Mouse (Mus musculus) adrenal gland, adult (tissue): ENCODE results near the gene Vps53.
A peak's percentile ranks its signal among the peaks of the same experiment; 100 is the strongest.

ENCODE experiments used
- DNase-seq, 2 experiments: peaks; one replicate each; pipeline ENCODE4 v3.0.0; 2022 to 2023; ENCODE audit warnings: low spot score in 1 of 2; ENCODE audit not compliant: inconsistent age in 2 of 2

Gene Vps53

DNA sequence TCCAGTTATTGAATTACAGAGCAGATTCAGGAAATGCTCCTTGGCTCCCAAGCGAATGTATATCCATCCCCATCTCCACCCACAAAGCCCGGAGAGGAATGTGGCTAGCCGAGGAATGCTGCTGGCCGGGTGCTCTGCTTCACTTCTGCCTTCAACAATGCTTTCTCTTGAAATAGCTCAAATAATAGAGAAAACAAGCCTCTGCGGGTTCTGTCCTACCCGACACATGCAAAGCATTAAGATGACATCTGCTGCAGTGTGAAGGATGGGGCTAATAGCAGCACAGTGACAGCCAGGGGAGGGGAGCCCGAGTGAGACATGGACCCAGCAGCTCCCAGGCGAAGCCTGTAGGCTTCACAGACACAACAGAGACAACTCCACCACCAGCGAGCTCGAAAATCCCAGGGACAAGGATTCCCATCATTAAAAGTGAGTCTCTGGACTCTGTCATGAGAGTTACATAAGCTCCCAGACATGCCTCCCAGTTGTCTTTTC is 59.0 kb downstream of the Vps53 start:
- peak in 1 of 2 experiments; percentile 43 for DNase-seq

- DNase-seq, result no peak
Measured at GRCm38 (mm10) chr11:76110416-76110815, 69.0 kb downstream of the Vps53 start.

DNA sequence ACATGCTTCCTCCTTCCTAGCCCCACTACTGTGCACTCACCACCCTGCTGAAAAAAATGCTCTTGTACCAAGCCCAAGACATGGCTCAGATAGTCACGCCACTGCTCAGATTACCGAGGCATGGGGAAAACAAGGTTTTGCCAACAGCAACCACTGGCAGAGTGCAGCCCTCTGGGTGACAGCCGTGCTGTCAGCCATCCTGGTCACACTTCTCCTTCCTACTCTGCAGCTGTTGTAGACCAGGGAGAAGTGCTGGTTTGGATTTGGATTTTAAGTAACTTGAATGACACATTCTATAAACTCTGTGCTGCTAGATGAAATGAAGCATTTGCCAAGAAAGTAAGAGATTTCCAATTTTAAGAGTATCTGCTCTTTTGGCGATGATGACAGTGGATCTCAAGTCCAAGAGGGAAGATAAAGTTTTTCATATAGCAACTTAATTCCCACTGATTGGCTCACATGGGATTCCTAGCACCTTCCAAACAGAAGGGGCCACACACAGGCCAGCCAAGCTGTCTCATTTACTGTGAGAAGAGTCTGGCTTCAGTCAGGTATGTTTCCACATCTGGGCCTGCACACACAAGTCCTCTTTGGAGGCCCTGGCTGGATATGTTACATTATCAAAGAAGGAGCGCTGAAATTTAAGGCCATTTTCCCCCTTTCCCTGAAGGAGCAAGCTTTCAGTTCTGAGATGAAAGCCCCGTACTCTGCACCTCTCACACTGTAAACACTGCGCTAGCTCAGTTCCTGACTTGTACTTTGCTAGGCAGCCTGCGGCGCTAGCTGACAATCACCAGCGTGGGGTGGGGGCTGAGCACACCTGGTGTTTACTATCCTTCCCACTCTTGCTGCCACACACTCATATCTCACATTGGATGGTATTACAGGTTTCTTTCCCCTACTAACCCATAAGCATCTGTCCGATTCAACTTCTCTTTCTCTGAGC is 72.6 kb downstream of the Vps53 start:
- no peak for DNase-seq

GRCm38 (mm10) chr11:76101154-76101553 is 78.3 kb downstream of the Vps53 start:
- no peak for DNase-seq

DNA sequence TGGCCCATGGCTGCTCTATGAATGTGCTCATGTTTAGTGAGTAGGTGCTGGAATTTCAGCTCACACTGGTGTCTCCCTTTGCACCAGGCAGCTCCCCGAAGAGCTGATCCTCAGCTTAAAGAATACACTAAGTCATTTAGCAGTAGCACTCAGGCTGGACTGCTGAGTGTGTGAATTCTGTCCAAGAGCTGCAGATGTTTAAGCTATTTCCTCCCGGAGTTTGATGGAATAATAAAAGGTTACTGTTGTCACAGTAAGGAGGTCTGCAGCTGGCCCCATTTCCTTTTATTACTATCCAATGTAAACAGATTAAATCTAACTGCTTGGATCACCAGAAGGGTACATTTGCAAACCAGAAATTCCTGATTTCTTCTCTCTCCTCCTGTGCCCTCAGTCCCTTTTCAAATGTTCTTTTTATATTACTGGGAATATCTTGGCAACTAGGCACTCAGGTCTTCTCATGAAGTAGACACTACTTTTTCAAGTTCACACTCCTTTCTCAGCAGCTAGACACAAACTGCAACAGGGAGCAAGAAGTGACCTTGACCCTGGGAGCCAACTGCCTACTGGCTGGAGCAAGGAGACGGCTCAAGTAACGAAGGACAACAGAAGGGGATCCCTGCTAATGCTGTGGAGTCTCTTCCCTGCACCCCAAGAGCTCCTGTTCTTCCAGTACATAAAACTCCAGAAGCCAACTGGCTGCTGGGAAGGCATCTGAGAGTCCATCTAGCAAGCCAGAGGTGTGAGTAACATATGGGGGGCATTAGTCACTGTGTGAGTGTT is 80.1 kb downstream of the Vps53 start:
- peak in 1 of 2 experiments; percentile 80 for DNase-seq

- no peak for DNase-seq
Measured at GRCm38 (mm10) chr11:76093610-76094009, 85.8 kb downstream of the Vps53 start.

- DNase-seq, result peak; percentile 86 to 94
Measured at GRCm38 (mm10) chr11:76089776-76090175, 89.7 kb downstream of the Vps53 start.

GRCm38 (mm10) chr11:76088506-76088905 is 90.9 kb downstream of the Vps53 start:
- DNase-seq, result no peak

GRCm38 (mm10) chr11:76085898-76086591 is 93.4 kb downstream of the Vps53 start:
- DNase-seq, result peak; percentile 46 to 86

- no peak for DNase-seq
Measured at GRCm38 (mm10) chr11:76084943-76085342, 94.5 kb downstream of the Vps53 start.

DNA sequence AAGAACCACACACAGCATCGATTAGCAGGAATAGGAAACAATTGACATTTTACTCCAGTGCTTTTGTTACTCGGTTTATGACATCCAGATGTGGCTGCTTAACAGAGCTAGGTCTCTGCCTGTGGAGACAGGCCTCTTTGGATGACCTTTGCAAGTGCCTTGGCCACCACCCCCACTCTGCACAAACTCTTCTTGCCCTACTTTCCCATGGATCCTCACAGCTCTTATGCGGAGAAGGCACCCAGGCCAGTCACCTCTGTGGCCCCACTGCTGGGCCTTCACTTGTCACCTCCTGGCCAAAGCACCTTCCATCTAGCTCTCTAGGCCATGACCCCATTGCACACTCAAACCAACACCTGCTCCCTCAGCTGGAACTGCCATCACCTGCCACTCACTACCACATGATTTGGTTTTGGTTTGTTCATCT is 95.5 kb downstream of the Vps53 start:
- no peak for DNase-seq

- DNase-seq, result peak in 1 of 2 experiments; percentile 60
Measured at GRCm38 (mm10) chr11:76081048-76081640, 98.3 kb downstream of the Vps53 start.

GRCm38 (mm10) chr11:76080293-76080692 is 99.2 kb downstream of the Vps53 start:
- peak in 1 of 2 experiments; percentile 57 for DNase-seq

GRCm38 (mm10) chr11:76077341-76077740 is 102.1 kb downstream of the Vps53 start:
- DNase-seq, result peak; percentile 43 to 74

DNA sequence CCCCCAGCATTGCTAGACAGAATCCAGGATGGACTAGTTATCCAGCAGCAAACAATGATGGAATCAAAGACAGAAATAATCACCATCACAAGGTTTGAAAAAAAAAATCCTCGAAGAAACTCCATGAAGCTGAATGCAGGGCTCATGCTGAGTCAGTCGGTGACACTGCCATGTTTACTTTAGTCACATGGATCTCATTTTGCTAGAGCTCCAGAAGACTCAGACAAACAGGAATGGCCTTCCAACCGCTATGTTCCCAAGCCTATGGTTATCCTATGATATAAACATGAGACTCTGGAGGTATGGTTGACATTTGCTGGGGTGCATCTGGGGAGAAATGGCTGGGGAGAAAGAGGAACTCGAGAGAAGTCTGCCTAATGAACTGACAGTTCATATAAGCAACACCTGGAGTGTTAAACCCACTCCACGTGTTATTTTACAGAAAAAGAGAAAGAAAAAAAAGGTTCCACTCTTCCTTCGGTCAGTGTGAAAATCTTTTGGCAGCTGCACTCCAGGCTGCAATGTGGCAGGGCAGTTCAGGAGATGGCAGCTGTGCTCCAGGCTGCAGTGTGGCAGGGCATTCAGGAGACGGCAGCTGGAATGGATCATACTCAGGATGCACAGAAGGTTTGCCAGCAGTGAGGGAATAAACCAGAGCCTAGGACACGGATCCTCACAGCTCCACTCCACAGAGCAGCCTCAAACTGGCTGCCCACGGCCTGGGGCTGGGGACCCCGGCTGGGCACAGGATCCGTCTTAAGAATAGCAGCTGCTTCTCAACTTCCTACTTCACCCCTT is 105.0 kb downstream of the Vps53 start:
- no peak for DNase-seq

DNA sequence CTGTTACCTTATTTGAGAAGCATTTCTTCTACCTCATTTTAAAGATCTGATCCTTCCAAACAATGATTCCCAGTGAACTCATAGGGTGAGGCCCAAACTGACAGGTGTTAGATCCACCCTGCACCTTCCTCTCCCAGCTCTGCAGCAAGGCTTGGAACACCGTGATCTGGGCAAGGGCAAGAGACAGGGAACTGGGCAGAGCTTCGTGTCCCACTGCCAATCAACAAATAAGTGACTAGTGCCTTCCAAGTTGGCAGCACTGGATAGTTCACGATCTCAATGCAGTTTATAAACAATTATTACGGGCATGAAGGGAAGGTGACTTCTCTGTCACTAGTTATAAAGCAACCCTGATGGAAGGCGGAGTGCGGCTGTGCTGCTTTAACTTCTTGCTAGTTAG is 109.6 kb downstream of the Vps53 start:
- no peak for DNase-seq

DNA sequence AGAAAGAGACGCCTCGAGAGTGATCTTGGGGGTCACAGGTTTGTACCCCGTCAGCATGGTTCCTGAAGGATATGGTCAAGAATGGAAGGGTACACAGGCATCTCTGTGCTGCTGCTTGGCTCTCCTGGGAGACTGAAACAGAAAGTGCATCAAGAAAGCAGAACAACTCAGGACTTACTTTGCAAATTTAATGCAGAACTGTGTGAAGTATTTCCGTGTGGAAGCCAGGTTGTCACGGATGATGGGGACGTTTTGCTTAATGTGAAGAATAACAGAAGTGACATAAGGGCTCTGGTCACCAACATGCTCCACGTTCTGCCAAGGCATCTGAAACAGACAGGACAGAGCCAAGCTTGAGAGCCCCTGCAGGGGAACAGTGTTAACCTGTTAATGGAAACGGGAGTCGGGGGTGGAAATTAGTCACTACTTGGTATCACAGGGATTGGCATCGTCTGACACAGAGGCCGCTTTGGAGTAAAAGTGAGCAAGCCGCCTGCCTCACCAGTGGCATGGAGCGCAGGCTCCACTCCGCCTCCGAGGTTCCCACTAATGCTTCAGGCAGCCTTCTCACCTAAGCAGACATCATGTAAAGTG is 112.8 kb downstream of the Vps53 start:
- no peak for DNase-seq

- peak; percentile 65 to 84 for DNase-seq
Measured at GRCm38 (mm10) chr11:76065521-76066095, 113.8 kb downstream of the Vps53 start.

DNA sequence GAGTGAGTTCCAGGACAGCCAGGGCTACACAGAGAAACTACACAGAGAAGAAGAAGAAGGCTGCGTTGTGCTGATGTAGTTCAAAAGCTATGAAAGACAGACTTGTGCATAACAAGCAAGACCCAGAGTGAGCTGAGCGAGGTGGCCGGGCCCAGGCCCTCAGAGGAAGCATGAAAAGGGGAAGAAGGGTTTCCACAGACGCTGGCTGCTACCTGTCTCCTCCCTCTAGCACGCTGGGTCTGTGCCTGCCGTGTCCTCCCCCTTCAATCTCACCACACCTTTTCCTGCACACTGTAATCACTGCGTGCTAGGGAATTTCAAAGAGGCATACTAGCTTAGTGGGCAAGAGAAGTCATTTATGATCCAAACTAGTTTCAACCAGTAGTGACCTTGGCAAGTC is 115.0 kb downstream of the Vps53 start:
- DNase-seq, result no peak
